Mouse (Mus musculus): ENCODE measurements around the gene 9530068E07Rik.
"Not testable (repeated sequence)": the region's sequence is repeated elsewhere in the genome, so short reads cannot be mapped to it uniquely, and the experiment has no call there.

Gene 9530068E07Rik

GRCm38 (mm10) chr11:52395940-52396596, at the start of gene 9530068E07Rik:
9530068E07Rik (plus strand) TSS chr11:52396428.
- peak; percentile 95 for DNase-seq

GRCm38 (mm10) chr11:52346635-52347005, 49.6 kb upstream of the 9530068E07Rik start:
- DNase-seq = peak; percentile 55

DNA sequence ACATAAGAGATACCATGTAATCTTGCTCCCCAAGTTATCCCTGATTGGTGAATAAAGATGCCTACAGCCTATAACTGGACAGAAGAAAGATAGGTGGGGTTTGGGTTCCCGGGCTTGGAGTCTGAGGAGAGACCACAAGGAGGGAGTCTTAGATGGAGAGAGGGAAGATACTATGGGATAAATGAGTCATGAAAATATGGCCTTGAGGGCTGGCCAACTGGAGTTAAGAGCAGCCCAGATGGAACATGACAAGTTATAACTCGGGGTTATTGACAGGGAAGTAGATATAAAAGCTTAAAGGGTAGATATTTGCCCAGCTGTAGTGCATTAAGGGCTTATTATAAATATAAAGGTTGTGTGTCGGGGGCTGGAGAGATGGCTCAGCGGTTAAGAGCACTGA, 48.1 kb upstream of the 9530068E07Rik start:
- DNase-seq = no peak

GRCm38 (mm10) chr11:52348724-52349123, 47.5 kb upstream of the 9530068E07Rik start:
- DNase-seq = no peak

DNA sequence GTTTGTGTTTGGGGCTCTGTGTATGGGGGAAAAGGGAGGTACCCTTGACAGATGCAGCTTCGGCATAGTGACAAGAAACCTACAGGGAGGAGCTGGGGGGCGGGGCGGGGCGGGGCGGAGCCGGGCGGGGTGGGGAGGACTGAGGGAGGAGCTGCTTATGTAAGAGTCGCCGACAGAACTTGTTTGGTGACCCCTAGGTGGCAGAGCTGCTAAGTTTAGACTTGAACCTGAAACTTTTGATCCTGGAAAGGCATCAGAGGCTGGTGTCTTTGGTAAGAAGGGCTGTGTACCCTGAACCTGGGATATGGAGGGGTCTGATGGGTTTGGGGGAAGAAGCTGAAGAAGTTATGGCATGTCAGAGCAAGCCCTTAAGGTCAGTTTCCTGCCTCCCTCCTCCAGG, 45.3 kb upstream of the 9530068E07Rik start:
- peak; percentile 68 for DNase-seq

DNA sequence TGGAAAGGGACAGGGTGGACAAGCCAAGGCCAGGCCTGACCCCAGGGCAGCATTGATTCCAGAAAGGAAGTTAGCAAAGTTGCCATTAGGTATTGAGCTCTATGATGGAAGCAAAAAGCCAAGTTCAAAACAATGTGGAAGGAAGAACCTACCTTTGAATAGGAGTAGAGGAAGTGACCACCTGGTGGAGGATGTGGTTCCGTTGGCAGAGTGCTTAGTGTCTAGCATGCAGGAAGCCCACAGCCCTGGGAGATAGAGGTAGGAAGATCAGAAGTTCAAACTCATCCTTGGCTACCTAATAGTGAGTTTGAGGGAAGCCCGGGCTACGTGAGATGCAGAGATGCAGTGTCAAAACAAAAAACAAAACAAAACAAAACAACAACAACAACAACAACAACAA, 44.0 kb upstream of the 9530068E07Rik start:
- DNase-seq = no peak

DNA sequence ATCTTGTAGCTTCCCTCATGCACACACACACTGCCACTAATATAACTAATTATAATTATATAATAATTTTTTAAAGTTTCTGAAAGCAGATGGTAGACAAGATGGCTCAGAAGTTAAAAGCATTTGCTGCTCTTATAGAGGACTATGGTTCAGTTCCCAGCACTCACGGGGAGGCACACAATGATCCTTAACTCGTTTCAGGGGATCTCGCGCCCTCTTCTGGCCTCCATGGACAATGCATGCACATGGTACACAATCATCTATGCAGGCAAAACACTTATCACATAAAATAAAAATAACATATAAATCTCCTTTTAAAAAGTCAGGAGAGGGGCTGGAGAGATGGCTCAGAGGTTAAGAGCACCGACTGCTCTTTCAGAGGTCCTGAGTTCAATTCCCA, 41.6 kb upstream of the 9530068E07Rik start:
- DNase-seq = no peak

GRCm38 (mm10) chr11:52355601-52356000, 40.6 kb upstream of the 9530068E07Rik start:
- no peak for DNase-seq

DNA sequence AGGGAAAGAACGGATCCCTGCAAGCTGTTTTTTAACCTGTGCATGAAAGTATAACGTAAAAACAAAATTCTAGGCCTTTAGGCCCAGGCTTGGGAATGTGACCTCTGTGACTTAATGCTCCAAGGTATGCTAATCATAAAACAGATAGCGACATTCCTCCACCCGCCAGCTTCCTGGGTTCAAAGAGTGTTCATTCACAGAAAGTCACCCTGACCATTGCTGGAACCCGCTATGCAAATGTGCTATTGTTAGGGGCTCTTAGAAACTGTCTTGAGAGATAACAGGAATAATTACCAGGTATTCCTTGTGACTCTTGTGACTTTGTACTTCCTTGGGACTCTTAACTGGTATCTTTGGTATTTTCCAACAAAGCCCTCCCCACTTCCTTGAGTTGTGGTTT, 39.1 kb upstream of the 9530068E07Rik start:
- DNase-seq = not testable (repeated sequence)

DNA sequence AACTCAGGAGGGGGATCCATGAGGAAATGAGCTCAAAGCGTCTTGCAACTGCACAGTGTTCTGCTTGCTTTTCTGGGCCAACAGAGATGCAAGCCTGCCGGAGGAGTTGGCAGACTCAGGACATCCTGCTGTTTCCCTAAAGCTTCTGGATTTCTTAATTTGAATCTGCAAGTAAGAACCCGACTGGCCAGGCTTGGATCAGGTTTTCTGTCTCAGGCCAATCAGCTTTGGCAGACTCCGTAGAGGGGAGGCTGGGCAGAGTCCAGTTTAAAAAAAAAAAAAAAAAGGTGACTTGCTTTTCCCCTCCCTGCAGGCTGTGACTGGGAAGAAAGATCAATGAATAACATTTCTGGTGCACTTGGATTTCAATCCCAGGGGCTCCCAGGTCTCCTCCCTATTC, 37.7 kb upstream of the 9530068E07Rik start:
- DNase-seq = peak; percentile 77

GRCm38 (mm10) chr11:52359686-52360470, 36.4 kb upstream of the 9530068E07Rik start:
- DNase-seq = no peak

GRCm38 (mm10) chr11:52360471-52361277, 35.6 kb upstream of the 9530068E07Rik start, which contains the start of gene Vdac1:
Vdac1 (plus strand) TSS chr11:52360860.
- peak; percentile 94 for DNase-seq

GRCm38 (mm10) chr11:52361287-52361921, 34.8 kb upstream of the 9530068E07Rik start:
- peak; percentile 90 for DNase-seq

DNA sequence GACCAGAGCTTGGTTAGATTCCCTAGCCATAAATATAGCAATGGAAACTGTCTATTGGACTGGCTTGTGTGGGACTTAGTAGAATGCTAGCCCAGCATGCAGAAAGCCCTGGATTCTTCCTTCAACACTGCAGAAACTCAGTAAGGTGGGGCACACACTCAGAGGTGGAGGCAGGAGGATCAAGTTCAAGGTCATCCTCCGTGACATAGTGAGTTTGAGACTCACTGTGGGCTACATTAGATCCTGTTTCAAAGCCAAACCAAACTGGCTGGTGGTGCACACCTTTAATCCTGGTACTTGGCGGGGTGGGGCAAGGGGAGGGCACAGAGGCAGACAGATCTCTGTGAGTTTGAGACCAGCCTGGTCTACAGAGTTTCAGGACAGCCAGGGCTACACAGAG, 31.9 kb upstream of the 9530068E07Rik start:
- no peak for DNase-seq

DNA sequence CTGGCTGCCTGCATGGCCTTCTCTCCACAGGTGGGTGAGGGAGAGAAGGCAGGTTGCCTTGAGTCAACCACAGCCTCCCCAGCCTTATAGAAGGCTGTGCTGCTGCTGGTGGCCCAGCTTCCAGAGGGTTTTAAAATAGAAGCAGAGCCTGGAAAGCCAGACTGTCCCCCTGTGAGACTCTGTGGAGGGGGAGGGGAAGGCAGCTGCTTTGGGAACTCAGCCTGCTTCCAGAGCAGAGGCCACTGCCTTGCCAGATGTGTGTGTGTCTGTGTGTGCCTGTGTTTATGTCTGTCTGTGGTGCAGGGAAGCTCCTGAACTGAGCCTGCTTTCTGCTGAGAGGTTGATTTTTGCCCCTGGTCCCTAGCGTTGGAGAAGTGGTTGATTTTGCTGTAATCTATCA, 31.1 kb upstream of the 9530068E07Rik start:
- DNase-seq = peak; percentile 45

DNA sequence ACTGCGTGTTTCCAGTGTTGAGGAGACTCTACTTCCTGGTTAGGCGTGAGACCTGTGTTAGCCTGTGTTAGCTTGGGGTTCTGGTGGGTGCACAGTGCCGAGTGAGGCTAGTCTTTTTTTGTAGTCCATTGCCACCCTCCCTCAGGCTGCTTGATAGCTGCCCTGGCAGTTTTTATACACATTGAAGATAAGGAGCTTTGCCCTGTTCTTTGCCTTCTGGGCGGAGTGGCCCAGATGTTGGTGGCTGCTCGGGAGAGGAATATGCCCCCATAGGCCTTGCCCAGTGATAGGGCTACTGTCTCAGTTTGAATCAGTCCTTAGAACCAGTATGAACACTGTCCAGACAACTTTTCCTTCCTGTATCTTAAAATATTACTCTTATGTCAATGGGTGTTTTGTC, 29.9 kb upstream of the 9530068E07Rik start:
- DNase-seq = no peak

- DNase-seq = no peak
These were observed 27.8 kb upstream of the 9530068E07Rik start for GRCm38 (mm10) chr11:52368176-52368985.

- no peak for DNase-seq
These were observed 26.7 kb upstream of the 9530068E07Rik start for GRCm38 (mm10) chr11:52369252-52370134.

DNA sequence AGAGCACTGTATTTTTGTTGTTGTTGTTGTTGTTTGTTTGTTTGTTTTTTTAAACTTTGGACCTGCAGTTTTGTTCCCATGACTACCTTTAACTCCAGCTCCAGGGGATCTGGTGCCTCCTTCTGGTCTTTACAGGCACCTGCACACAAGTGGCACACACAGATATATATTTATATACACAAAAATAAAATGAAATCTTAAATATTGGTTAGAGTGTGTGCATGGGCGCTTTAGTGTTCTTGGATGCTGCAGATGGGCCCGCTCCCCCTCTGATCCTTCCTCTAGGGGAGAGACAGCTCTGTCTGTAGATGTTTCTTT, 26.1 kb upstream of the 9530068E07Rik start:
- no peak for DNase-seq

DNA sequence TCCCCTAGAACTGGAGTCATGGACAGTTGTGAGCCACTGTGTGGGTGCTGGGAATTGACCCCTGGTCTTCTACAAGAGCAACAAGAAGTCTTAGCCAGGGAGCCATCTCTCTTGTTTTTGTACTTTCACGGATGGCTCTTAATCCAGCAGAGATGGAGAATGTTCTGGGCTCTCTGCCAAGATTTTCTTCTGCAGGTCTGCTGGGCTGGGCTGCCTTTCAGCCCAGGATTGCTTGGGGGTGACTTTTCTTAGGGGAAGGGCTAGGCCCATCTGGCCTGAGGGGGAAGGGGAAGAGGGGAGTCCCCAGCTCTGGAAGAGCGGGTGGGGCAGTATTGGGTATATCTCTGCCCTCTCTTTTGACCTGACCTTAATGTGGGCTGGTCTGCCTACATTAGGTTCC, 25.7 kb upstream of the 9530068E07Rik start:
- peak; percentile 83 for DNase-seq

DNA sequence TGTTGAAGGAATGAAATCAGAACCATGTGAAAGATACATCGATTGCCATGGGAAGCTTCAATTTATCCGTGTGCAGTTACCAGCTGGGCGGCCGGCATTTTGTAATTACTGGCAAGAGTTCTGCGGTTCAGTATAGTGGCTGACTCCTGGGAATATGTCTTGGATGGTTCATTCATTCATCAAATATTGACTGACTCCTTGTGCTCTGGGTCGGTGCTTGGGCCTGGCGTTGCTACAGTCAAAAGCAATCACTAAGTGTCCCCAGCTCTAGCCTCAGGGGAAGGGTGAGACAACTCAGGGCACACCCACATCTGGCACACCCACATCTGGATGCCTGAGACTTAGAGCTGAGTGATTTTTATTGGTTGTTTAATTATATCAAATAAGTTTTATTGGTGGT, 22.4 kb upstream of the 9530068E07Rik start:
- DNase-seq = no peak

Measured in kidney, postnatal 14 days (tissue).